Mouse (Mus musculus): Measurements from ENCODE around the gene Cdkl2. TPM values are rescaled to one million over a fixed set of nuclear protein-coding genes. Genes with fewer than 3 reads are reported as not detected.

Cdkl2 gene
- polyA plus RNA-seq, 1 experiment from 2014 or later = 3.1 TPM

DNA sequence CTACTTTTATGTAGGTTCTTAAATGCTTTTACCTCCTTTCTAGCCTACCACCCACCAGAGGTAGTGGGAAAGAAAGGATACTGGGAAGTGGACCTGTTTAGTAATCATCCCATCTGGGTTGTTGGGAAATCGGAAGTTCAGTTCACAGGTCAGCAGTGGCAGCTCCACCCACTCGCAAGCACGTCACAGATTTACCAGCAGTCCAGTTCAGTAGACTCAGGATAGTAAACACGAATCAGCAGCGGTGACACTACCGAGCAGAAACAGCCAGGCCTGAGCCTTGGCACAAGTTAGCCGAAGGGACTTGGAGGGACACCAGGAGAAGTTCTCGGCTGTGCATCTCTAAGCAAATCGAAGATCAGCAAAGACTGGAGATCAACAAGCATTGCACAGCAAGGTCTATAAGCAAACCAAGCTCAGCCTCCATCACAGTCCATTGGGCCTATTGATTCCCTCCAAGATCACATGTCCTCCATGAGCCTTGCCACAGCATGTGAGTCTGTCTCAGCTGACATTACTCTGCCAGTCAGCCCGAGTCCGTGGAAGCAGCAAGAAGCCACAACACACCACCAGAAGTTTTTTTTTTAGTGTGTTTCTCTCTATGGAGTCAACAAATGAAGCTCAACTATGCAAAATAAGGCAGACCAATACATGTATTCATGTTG is 62.4 kb downstream of the Cdkl2 start:
- H3K4me3 ChIP-seq (ENCODE audit: inconsistent target) = no peak overlapping the region
- no peaks in the 10 kb centered on the region for H3K36me3 ChIP-seq (ENCODE audit: inconsistent target)
- no peak overlapping the region for H3K27ac ChIP-seq
- no peaks in the 10 kb centered on the region for H3K79me2 ChIP-seq (ENCODE audit: inconsistent target)
- 96% methylated on average over 11 of the region's 11 CpGs for WGBS (ENCODE audit: missing documents)

DNA sequence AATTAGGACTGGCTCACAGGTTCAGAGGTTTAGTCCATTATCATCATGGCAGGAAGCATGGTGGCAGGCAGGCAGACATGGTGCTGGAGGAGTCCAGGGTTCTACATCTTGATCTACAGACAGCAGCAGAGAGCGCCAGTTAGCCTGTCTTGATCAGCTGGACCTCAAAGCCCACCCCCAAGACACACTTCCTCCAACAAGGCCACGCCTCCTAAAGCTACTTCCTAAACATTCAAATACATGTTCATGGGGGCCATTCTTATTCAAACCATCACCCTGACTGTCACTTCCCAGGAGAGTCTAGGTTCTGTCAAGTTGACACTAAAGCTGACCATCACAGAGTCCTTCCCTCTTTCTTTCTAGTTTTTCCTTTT is 66.3 kb downstream of the Cdkl2 start:
- no peaks in the 10 kb centered on the region for H3K36me3 ChIP-seq (ENCODE audit: inconsistent target)
- WGBS (ENCODE audit: missing documents) = 96% methylated on average over 2 of the region's 2 CpGs
- H3K27ac ChIP-seq = no peak overlapping the region
- H3K79me2 ChIP-seq (ENCODE audit: inconsistent target) = no peaks in the 10 kb centered on the region
- H3K4me3 ChIP-seq (ENCODE audit: inconsistent target) = no peak overlapping the region

DNA sequence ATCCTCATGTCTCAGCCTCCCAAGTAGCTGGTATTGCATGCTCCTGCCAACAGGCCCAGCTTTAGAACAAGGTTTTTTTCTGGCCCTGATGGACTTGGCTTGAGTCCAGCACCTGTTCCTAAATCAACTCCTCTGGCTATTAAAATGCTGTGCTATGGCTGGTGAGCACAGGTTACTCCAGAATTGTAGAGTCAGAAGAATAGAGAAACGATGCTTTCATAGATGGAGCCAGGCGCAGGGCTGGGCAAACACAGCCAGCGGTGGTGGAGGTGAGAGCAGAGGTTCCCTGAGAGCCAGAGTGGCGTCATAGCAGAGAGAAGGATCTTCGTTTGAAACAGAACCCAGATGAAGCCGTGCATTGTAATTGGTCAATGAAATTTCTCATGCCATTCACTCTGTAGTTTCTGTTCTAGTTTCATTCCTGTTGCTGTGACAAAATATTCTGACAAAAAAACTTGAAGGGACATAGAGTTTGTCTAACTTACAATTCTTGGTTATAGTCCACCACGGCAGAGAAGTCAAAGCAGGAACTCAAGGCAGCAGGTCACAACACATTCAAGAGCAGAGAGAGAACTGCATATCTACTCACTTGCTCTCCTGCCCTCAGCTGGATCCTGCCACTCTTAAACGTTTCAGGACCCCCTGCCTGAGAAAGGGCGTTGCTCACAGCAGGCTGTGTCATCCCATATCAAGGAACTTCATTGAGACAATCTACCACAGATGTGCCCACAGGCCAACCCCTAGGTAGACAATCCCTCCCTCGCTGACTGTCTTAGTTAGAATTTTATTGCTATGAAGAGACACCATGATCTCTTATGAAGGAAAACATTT is 66.9 kb downstream of the Cdkl2 start:
- WGBS (ENCODE audit: missing documents) = 80% methylated on average over 10 of the region's 10 CpGs
- Histone ChIP-seq H3K79me2 (ENCODE audit: inconsistent target) (no peaks in the 10 kb centered on the region), H3K27ac (no peak overlapping the region), H3K4me3 (ENCODE audit: inconsistent target) (no peak overlapping the region), H3K36me3 (ENCODE audit: inconsistent target) (no peaks in the 10 kb centered on the region)

GRCm38 (mm10) chr5:91975758-91976157 is 67.9 kb downstream of the Cdkl2 start:
- H3K4me3 ChIP-seq (ENCODE audit: inconsistent target) = no peak overlapping the region
- H3K36me3 ChIP-seq (ENCODE audit: inconsistent target) = no peaks in the 10 kb centered on the region
- no peaks in the 10 kb centered on the region for H3K79me2 ChIP-seq (ENCODE audit: inconsistent target)
- 91% methylated on average over 9 of the region's 9 CpGs for WGBS (ENCODE audit: missing documents)
- H3K27ac ChIP-seq = no peak overlapping the region

DNA sequence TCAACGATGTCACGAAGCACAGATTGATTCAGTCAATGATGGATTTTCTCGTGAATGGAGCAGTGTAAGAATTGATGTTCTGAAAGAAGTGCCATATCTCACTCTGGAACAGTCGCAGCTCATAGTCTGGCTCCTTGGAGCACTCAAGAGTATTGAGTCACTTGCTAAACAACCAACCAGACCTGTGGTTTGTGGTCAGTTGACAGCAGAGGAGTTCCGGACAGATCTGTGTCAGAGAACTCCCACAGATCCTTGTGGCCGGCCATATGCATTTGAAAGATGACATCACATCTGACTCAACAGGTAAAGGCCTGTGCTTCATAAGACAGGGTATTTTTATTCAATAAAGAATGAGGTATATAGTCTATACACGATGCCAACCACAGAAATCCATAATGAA is 69.7 kb downstream of the Cdkl2 start:
- H3K36me3 ChIP-seq (ENCODE audit: inconsistent target) = no peaks in the 10 kb centered on the region
- no peak overlapping the region for H3K4me3 ChIP-seq (ENCODE audit: inconsistent target)
- H3K79me2 ChIP-seq (ENCODE audit: inconsistent target) = no peaks in the 10 kb centered on the region
- no peak overlapping the region for H3K27ac ChIP-seq
- WGBS (ENCODE audit: missing documents) = 57% methylated on average over 7 of the region's 7 CpGs

DNA sequence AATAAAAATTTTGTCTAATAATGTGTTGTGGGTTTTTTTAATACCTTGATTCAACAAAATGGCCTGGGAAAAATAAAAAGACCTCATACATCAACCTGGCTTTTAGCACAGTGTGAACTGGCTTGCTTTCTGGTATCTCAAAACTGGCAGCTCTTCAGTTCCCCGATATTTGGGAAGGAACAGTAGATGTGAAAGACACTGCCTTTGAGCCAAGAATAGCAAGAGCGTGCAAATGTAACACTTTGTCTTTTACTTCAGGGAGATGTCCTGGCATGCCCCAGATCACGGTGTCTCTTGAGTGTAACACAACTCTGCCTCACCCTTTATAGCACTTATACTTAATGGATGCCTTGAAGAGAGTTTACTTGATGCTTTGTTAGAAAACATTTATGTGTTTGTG is 71.6 kb downstream of the Cdkl2 start:
- Histone ChIP-seq H3K79me2 (ENCODE audit: inconsistent target) (no peaks in the 10 kb centered on the region), H3K36me3 (ENCODE audit: inconsistent target) (no peaks in the 10 kb centered on the region)
- WGBS (ENCODE audit: missing documents) = 85% methylated on average over 3 of the region's 3 CpGs

GRCm38 (mm10) chr5:91962639-91963440 is 80.8 kb downstream of the Cdkl2 start, which contains the start of gene Rchy1:
Gene Rchy1 (minus strand): TSS chr5:91963068.
- Histone ChIP-seq H3K36me3 (ENCODE audit: inconsistent target) (no peaks in the 10 kb centered on the region; the same call in 1 of the 2 replicates), H3K27ac (peak within 1 kb of the TSS; percentile 98), H3K79me2 (ENCODE audit: inconsistent target) (peaks cover 40% of the 10 kb centered on the region), H3K4me3 (ENCODE audit: inconsistent target) (peak within 1 kb of the TSS; percentile 65)
- 2% methylated on average over 54 of the region's 65 CpGs for WGBS (ENCODE audit: missing documents)

More for the DNA sequence above, 71.6 kb downstream of the Cdkl2 start:
- Histone ChIP-seq H3K4me3 (ENCODE audit: inconsistent target) (no peak overlapping the region), H3K27ac (no peak overlapping the region)

DNA sequence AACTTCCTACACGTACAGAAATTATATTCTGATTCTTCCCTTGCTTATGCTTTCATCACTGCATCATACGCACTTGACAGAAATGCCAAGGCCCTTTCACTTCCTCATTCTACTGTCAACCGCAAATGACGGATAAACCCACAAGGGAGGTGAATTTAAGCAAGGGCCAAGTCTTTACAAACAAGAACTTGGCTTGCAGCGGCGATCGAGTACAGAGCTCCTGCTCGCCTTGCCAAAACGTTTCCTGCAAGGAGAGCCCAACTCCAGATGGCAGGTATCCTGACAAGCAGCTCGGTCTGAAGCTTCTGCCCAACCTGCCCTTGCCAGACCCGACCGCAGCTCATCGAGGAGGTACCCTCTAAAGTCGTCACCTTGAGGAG is 81.4 kb downstream of the Cdkl2 start:
- H3K79me2 ChIP-seq (ENCODE audit: inconsistent target) = peaks cover 46% of the 10 kb centered on the region
- peak overlapping the region; percentile 65 for H3K4me3 ChIP-seq (ENCODE audit: inconsistent target)
- 1% methylated on average over 13 of the region's 14 CpGs for WGBS (ENCODE audit: missing documents)
- peak overlapping the region; percentile 98 for H3K27ac ChIP-seq
- H3K36me3 ChIP-seq (ENCODE audit: inconsistent target) = peaks cover 5% of the 10 kb centered on the region; the same call in 1 of the 2 replicates

DNA sequence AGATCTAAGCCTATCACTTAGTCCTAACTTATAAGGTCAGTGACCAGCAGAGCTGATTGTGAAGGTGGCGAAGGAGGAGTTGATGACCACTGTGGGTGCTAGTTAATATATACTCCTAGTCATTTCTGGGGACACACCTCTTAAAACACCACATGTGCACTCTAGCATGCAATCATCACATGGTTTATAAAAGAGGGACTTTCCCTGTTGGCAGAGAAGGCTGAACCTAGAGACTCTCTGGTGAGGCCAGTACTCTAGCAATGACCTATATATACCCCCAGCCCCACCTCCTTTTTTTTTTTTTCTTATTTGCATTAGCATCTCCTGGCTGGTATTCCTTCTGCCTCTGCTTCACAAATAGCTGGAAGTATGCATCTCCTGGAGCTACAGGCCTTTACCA is 82.3 kb downstream of the Cdkl2 start:
- peaks cover 55% of the 10 kb centered on the region for H3K79me2 ChIP-seq (ENCODE audit: inconsistent target)
- H3K27ac ChIP-seq = peak overlapping the region; percentile 98
- peaks cover 14% of the 10 kb centered on the region; the same call in 1 of the 2 replicates for H3K36me3 ChIP-seq (ENCODE audit: inconsistent target)
- H3K4me3 ChIP-seq (ENCODE audit: inconsistent target) = peak overlapping the region; percentile 65
- 75% methylated on average over 1 of the region's 1 CpGs for WGBS (ENCODE audit: missing documents)

GRCm38 (mm10) chr5:91960606-91961254 is 83.0 kb downstream of the Cdkl2 start:
- 14% methylated on average over 3 of the region's 3 CpGs for WGBS (ENCODE audit: missing documents)
- H3K27ac ChIP-seq = peak overlapping the region; percentile 98
- peak overlapping the region; percentile 65 for H3K4me3 ChIP-seq (ENCODE audit: inconsistent target)

GRCm38 (mm10) chr5:91959986-91960385 is 83.7 kb downstream of the Cdkl2 start:
- H3K79me2 ChIP-seq (ENCODE audit: inconsistent target) = peaks cover 69% of the 10 kb centered on the region
- H3K27ac ChIP-seq = peak overlapping the region; percentile 98
- WGBS (ENCODE audit: missing documents) = 57% methylated on average over 1 of the region's 1 CpGs
- H3K4me3 ChIP-seq (ENCODE audit: inconsistent target) = no peak overlapping the region
- peaks cover 28% of the 10 kb centered on the region for H3K36me3 ChIP-seq (ENCODE audit: inconsistent target)

More at GRCm38 (mm10) chr5:91960606-91961254, 83.0 kb downstream of the Cdkl2 start:
- Histone ChIP-seq H3K79me2 (ENCODE audit: inconsistent target) (peaks cover 62% of the 10 kb centered on the region), H3K36me3 (ENCODE audit: inconsistent target) (peaks cover 20% of the 10 kb centered on the region; the same call in 1 of the 2 replicates)

- 88% methylated on average over 1 of the region's 1 CpGs for WGBS (ENCODE audit: missing documents)
- Histone ChIP-seq H3K27ac (peak overlapping the region; percentile 98), H3K4me3 (ENCODE audit: inconsistent target) (no peak overlapping the region), H3K36me3 (ENCODE audit: inconsistent target) (peaks cover 37% of the 10 kb centered on the region), H3K79me2 (ENCODE audit: inconsistent target) (peaks cover 78% of the 10 kb centered on the region)
Observed at GRCm38 (mm10) chr5:91959096-91959495, 84.6 kb downstream of the Cdkl2 start.

DNA sequence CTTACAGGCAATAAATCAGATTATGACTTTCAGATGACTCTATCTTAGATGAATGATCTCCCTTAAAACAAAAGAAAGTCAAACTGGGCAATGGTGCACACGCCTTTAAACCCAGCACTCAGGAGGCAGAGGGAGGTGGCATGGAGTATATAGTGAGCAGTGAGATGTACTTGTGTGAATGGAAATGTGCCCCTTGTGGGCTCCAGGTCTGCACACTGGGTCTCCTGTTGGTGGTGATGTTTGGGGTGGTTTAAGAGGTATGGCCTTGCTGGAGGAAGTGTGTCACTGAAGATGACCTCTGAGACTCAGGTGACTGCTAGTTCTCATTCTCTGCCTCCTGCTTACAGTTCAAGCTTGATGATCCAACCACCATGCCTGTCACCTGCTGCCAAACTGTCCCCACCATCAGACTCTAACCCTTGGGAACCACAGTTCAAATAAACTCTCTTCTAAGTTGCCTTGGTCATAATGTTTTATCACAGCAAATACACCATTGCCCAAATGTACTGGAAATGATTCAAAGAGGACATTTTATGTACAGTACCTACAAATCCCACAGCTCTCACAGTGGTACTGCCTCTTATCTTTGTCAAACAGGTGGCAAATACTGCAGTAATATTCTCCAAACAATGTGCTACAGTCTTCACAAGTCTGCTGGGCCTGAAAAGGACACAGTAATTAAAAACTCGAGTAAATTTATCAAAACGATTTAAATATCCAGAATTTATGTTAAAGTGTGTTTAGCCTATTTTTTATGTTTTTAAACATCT is 86.5 kb downstream of the Cdkl2 start:
- WGBS (ENCODE audit: missing documents) = 94% methylated on average over 3 of the region's 3 CpGs
- Histone ChIP-seq H3K36me3 (ENCODE audit: inconsistent target) (peaks cover 56% of the 10 kb centered on the region), H3K27ac (no peak overlapping the region)

More for the DNA sequence above, 86.5 kb downstream of the Cdkl2 start:
- H3K79me2 ChIP-seq (ENCODE audit: inconsistent target) = peaks cover 80% of the 10 kb centered on the region
- no peak overlapping the region for H3K4me3 ChIP-seq (ENCODE audit: inconsistent target)
